Mouse (Mus musculus): ENCODE data around the gene Cacna1d. TPM values are rescaled to one million over a fixed set of nuclear protein-coding genes. Genes with fewer than 3 reads are reported as not detected.

Cacna1d gene
- polyA plus RNA-seq, 1 experiment = 26.2 TPM

DNA sequence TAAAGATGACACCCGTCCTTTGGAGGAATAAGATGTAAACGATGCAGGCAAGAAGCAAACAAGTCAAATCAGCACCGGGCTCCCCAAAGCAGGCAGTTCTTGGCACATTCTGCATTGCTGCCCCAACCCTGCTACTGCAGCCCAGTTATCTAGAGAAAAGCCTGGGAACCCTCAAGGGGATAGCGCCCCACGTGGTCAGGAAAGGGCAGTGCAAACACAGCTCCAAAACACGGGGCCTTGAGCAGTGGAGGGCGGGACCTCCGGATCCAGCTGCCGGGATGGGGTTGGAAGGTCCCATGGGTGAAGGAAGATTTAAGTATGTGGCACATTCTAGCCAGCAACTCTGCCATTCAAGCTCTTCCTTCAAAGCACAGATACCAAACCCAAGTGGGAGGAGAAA is 361.9 kb downstream of the Cacna1d start:
- peak; percentile 46 for TF ChIP-seq CTCF (IDR thresholded peaks at IDR 0.05; ENCODE audit: insufficient read depth, low read length)
- TF ChIP-seq POLR2A (IDR thresholded peaks at IDR 0.05; ENCODE audit: borderline replicate concordance, extremely low read depth, low read depth, low read length) = no peak
- H3K4me3 ChIP-seq (replicated peaks; ENCODE audit: extremely low read depth, low read depth, low read length) = no peak overlapping the region
- H3K4me1 ChIP-seq (ENCODE audit: control insufficient read depth, insufficient read depth, low read length) = no peaks in the 10 kb centered on the region
- WGBS = 45% methylated on average over 9 of the region's 9 CpGs
- DNase-seq = peak; percentile 12

- Histone ChIP-seq H3K4me3 (replicated peaks; ENCODE audit: extremely low read depth, low read depth, low read length) (no peak overlapping the region), H3K4me1 (ENCODE audit: control insufficient read depth, insufficient read depth, low read length) (no peaks in the 10 kb centered on the region)
- no peak for TF ChIP-seq CTCF (IDR thresholded peaks at IDR 0.05; ENCODE audit: insufficient read depth, low read length)
- no peak for DNase-seq
- 61% methylated on average over 20 of the region's 20 CpGs for WGBS
These were observed 366.1 kb downstream of the Cacna1d start for GRCm38 (mm10) chr14:30124951-30125690.

- TF ChIP-seq CTCF (IDR thresholded peaks at IDR 0.05; ENCODE audit: insufficient read depth, low read length) = no peak
- TF ChIP-seq POLR2A (IDR thresholded peaks at IDR 0.05; ENCODE audit: borderline replicate concordance, extremely low read depth, low read depth, low read length) = no peak
- H3K4me1 ChIP-seq (ENCODE audit: control insufficient read depth, insufficient read depth, low read length) = no peaks in the 10 kb centered on the region
These were observed 371.2 kb downstream of the Cacna1d start for GRCm38 (mm10) chr14:30120023-30120422.

GRCm38 (mm10) chr14:30113392-30114108 is 377.7 kb downstream of the Cacna1d start:
- DNase-seq = no peak
- Histone ChIP-seq H3K4me1 (ENCODE audit: control insufficient read depth, insufficient read depth, low read length) (no peaks in the 10 kb centered on the region), H3K4me3 (replicated peaks; ENCODE audit: extremely low read depth, low read depth, low read length) (no peak overlapping the region)
- no peak for TF ChIP-seq POLR2A (IDR thresholded peaks at IDR 0.05; ENCODE audit: borderline replicate concordance, extremely low read depth, low read depth, low read length)
- no peak for TF ChIP-seq CTCF (IDR thresholded peaks at IDR 0.05; ENCODE audit: insufficient read depth, low read length)
- WGBS = 55% methylated on average over 9 of the region's 9 CpGs

More at GRCm38 (mm10) chr14:30120023-30120422, 371.2 kb downstream of the Cacna1d start:
- DNase-seq = no peak
- WGBS = 42% methylated on average over 5 of the region's 5 CpGs
- no peak overlapping the region for H3K4me3 ChIP-seq (replicated peaks; ENCODE audit: extremely low read depth, low read depth, low read length)

- TF ChIP-seq CTCF (IDR thresholded peaks at IDR 0.05; ENCODE audit: insufficient read depth, low read length) (peak; percentile 52), POLR2A (IDR thresholded peaks at IDR 0.05; ENCODE audit: borderline replicate concordance, extremely low read depth, low read depth, low read length) (no peak)
- Histone ChIP-seq H3K4me3 (replicated peaks; ENCODE audit: extremely low read depth, low read depth, low read length) (no peak overlapping the region), H3K4me1 (ENCODE audit: control insufficient read depth, insufficient read depth, low read length) (no peaks in the 10 kb centered on the region)
- WGBS = 74% methylated on average over 2 of the region's 2 CpGs
- no peak for DNase-seq
These were observed 382.2 kb downstream of the Cacna1d start for GRCm38 (mm10) chr14:30109079-30109478.

GRCm38 (mm10) chr14:30106550-30106949 is 384.7 kb downstream of the Cacna1d start:
- no peak for DNase-seq
- H3K4me1 ChIP-seq (ENCODE audit: control insufficient read depth, insufficient read depth, low read length) = no peaks in the 10 kb centered on the region
- WGBS = 86% methylated on average over 4 of the region's 4 CpGs
- H3K4me3 ChIP-seq (replicated peaks; ENCODE audit: extremely low read depth, low read depth, low read length) = no peak overlapping the region
- TF ChIP-seq POLR2A (IDR thresholded peaks at IDR 0.05; ENCODE audit: borderline replicate concordance, extremely low read depth, low read depth, low read length) = no peak
- no peak for TF ChIP-seq CTCF (IDR thresholded peaks at IDR 0.05; ENCODE audit: insufficient read depth, low read length)

- TF ChIP-seq POLR2A (IDR thresholded peaks at IDR 0.05; ENCODE audit: borderline replicate concordance, extremely low read depth, low read depth, low read length) (no peak), CTCF (IDR thresholded peaks at IDR 0.05; ENCODE audit: insufficient read depth, low read length) (no peak)
- DNase-seq = no peak
- H3K4me3 ChIP-seq (replicated peaks; ENCODE audit: extremely low read depth, low read depth, low read length) = no peak overlapping the region
- no peaks in the 10 kb centered on the region for H3K4me1 ChIP-seq (ENCODE audit: control insufficient read depth, insufficient read depth, low read length)
- 60% methylated on average over 6 of the region's 6 CpGs for WGBS
These were observed 385.7 kb downstream of the Cacna1d start for GRCm38 (mm10) chr14:30105551-30105950.

- 35% methylated on average over 8 of the region's 8 CpGs for WGBS
- TF ChIP-seq CTCF (IDR thresholded peaks at IDR 0.05; ENCODE audit: insufficient read depth, low read length) = no peak
- TF ChIP-seq POLR2A (IDR thresholded peaks at IDR 0.05; ENCODE audit: borderline replicate concordance, extremely low read depth, low read depth, low read length) = no peak
- Histone ChIP-seq H3K4me3 (replicated peaks; ENCODE audit: extremely low read depth, low read depth, low read length) (no peak overlapping the region), H3K4me1 (ENCODE audit: control insufficient read depth, insufficient read depth, low read length) (no peaks in the 10 kb centered on the region)
- DNase-seq = no peak
These were observed 387.2 kb downstream of the Cacna1d start for GRCm38 (mm10) chr14:30103946-30104536.

- Histone ChIP-seq H3K4me1 (ENCODE audit: control insufficient read depth, insufficient read depth, low read length) (no peaks in the 10 kb centered on the region), H3K4me3 (replicated peaks; ENCODE audit: extremely low read depth, low read depth, low read length) (no peak overlapping the region)
- TF ChIP-seq POLR2A (IDR thresholded peaks at IDR 0.05; ENCODE audit: borderline replicate concordance, extremely low read depth, low read depth, low read length) (no peak), CTCF (IDR thresholded peaks at IDR 0.05; ENCODE audit: insufficient read depth, low read length) (peak; percentile 45)
- 44% methylated on average over 5 of the region's 5 CpGs for WGBS
- no peak for DNase-seq
These were observed 394.0 kb downstream of the Cacna1d start for GRCm38 (mm10) chr14:30097239-30097638.
